ENCODE assay signal across 9 mouse cellular contexts in the genomic region with DNA sequence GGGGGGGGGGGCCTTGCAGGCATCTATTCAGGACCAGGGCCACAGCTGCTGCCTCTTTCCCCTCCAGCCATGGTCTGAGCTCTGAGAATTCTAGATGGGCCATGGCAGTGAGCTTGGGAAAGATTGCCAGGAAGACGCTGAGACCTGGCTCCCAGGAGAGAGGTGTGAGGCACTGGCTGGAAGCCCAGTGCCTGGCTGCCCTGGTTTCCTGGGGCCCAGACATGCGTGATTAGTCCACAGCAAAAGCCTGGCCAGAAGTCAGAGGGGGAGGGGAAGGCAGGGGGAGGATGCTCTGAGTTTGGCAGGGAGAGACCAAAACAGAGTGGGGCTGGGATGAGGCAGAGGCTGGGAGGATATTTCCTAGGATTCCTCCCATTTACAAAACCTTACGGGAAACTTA. TPM values are rescaled to one million over a fixed set of nuclear protein-coding genes. Genes with fewer than 3 reads are reported as not detected.
DNase-seq lines count a peak whose midpoint lies in the region; ATAC-seq lines count a peak whose summit lies in the region.
"Had no signal": no experiment of that assay in that cellular context is flagged by ENCODE, and none has a peak within 500 bp of the region (broad histone marks: within the 10 kb centered on the region; RNA-seq: fewer than 3 reads in every experiment).

No protein-coding gene starts in this region.

- no peaks in the 10 kb centered on the region for H3K27me3 ChIP-seq in kidney, embryonic 14.5 days (ENCODE audit: control insufficient read depth, insufficient read depth, low read length)
- no peaks in the 10 kb centered on the region for H3K27me3 ChIP-seq in liver, embryonic 16.5 days (ENCODE audit: control insufficient read depth, insufficient read depth, low read depth, low read length)
- H3K27me3 ChIP-seq in stomach, embryonic 15.5 days (replicated peaks): no peaks in the 10 kb centered on the region

- no peaks in the 10 kb centered on the region for H3K36me3 ChIP-seq in kidney, embryonic 14.5 days (ENCODE audit: control insufficient read depth, insufficient read depth, low read length)
- H3K36me3 ChIP-seq in liver, embryonic 16.5 days (ENCODE audit: control insufficient read depth, insufficient read depth): no peaks in the 10 kb centered on the region
- H3K36me3 ChIP-seq in stomach, embryonic 15.5 days: 0 out of 2 replicates have a peak, but pooled peaks cover 2% of the 10 kb centered on the region

- ATAC-seq in kidney, embryonic 14.5 days (ENCODE audit: low FRiP score, low TSS enrichment): no peak
- ATAC-seq in liver, embryonic 16.5 days (ENCODE audit: low read depth): no peak
- ATAC-seq in stomach, embryonic 15.5 days (ENCODE audit: insufficient read depth, low FRiP score, low read depth): no peak

- 40% methylated on average over 3 of the region's 3 CpGs for WGBS in kidney, embryonic 14.5 days
- whole genome bisulfite sequencing in liver, embryonic 16.5 days (ENCODE audit: insufficient replicate concordance): 57% methylated on average over 3 of the region's 3 CpGs
- WGBS in stomach, embryonic 15.5 days: 34% methylated on average over 3 of the region's 3 CpGs

- no peaks in the 10 kb centered on the region for H3K9me3 ChIP-seq in kidney, embryonic 14.5 days (ENCODE audit: control insufficient read depth, low read length)
- H3K9me3 ChIP-seq in liver, embryonic 16.5 days (replicated peaks; ENCODE audit: control insufficient read depth, low read length): no peaks in the 10 kb centered on the region
- H3K9me3 ChIP-seq in stomach, embryonic 15.5 days: no peaks in the 10 kb centered on the region

- H3K4me2 ChIP-seq in kidney, embryonic 14.5 days (replicated peaks; ENCODE audit: low read depth, low read length): no peak overlapping the region
- 0 out of 2 replicates have a peak overlapping the region, but pooled peaks have one; percentile 25 for H3K4me2 ChIP-seq in liver, embryonic 16.5 days (ENCODE audit: low read depth, low read length)
- H3K4me2 ChIP-seq in stomach, embryonic 15.5 days: no peak overlapping the region

- no peak overlapping the region for H3K4me3 ChIP-seq in kidney, embryonic 14.5 days (ENCODE audit: low read length)
- H3K4me3 ChIP-seq in liver, embryonic 16.5 days (ENCODE audit: low read depth, low read length): no peak overlapping the region
- no peak overlapping the region for H3K4me3 ChIP-seq in stomach, embryonic 15.5 days (replicated peaks)

- H3K9ac ChIP-seq in kidney, embryonic 14.5 days (ENCODE audit: low read depth, low read length): no peak overlapping the region
- H3K9ac ChIP-seq in liver, embryonic 16.5 days (ENCODE audit: low read depth, low read length): peak overlapping the region; percentile 34
- peak overlapping the region; percentile 2; the same call in 1 of the 2 replicates for H3K9ac ChIP-seq in stomach, embryonic 15.5 days

- DNase-seq in layer of hippocampus, adult 11-12 months (ENCODE audit: low spot score): peak; percentile 61
- no peak for DNase-seq in layer of hippocampus, adult 9-10 months (ENCODE audit: low spot score)
- DNase-seq in cerebellum, adult 9-11 months: peak; percentile 98
- peak; percentile 62 to 76 for DNase-seq in heart, adult 9 months (ENCODE audit: low spot score in 2 of 2)
- DNase-seq in spleen, postnatal 4 days (ENCODE audit: low spot score in 2 of 2): no peak

- H3K27ac ChIP-seq in kidney, embryonic 14.5 days (ENCODE audit: low read depth, low read length): peak overlapping the region; percentile 12; the same call in 1 of the 2 replicates
- peak overlapping the region; percentile 57 for H3K27ac ChIP-seq in liver, embryonic 16.5 days (ENCODE audit: low read length)
- H3K27ac ChIP-seq in stomach, embryonic 15.5 days: peak overlapping the region; percentile 48; the same call in 1 of the 2 replicates
- H3K27ac ChIP-seq: macrophage had no signal

- H3K4me1 ChIP-seq in kidney, embryonic 14.5 days (ENCODE audit: control insufficient read depth, insufficient read depth, low read length): peaks cover 20% of the 10 kb centered on the region
- H3K4me1 ChIP-seq in liver, embryonic 16.5 days (ENCODE audit: control insufficient read depth, low read depth, low read length): peaks cover 91% of the 10 kb centered on the region
- peaks cover 14% of the 10 kb centered on the region for H3K4me1 ChIP-seq in stomach, embryonic 15.5 days

RNA-seq across cellular contexts. Expression of a gene that starts 3.9 kb away (rescaled TPM):
- polyA plus RNA-seq in kidney, embryonic 14.5 days (2014; fragmentation: Nextera tagmentation; extraction: Ambion mirVana): 11.6 and 14.1 TPM in 2 replicates
- polyA plus RNA-seq in liver, embryonic 16.5 days (2015; fragmentation: Nextera tagmentation; extraction: Ambion mirVana): 4.5 and 4.8 TPM in 2 replicates
- 9.9 and 12.0 TPM in 2 replicates for polyA plus RNA-seq in stomach, embryonic 15.5 days (2015; fragmentation: Nextera tagmentation; extraction: Ambion mirVana)

RNA-seq across cellular contexts. Expression of a gene that starts 43.8 kb away (rescaled TPM):
- polyA plus RNA-seq in kidney, embryonic 14.5 days (2014; fragmentation: Nextera tagmentation; extraction: Ambion mirVana): 13.1 and 30.6 TPM in 2 replicates
- 32.3 and 33.2 TPM in 2 replicates for polyA plus RNA-seq in liver, embryonic 16.5 days (2015; fragmentation: Nextera tagmentation; extraction: Ambion mirVana)
- polyA plus RNA-seq in stomach, embryonic 15.5 days (2015; fragmentation: Nextera tagmentation; extraction: Ambion mirVana): 14.3 and 16.2 TPM in 2 replicates

RNA-seq across cellular contexts. Expression of a gene that starts 51.9 kb away (rescaled TPM):
- 16.4 and 22.1 TPM in 2 replicates for polyA plus RNA-seq in kidney, embryonic 14.5 days (2014; fragmentation: Nextera tagmentation; extraction: Ambion mirVana)
- polyA plus RNA-seq in liver, embryonic 16.5 days (2015; fragmentation: Nextera tagmentation; extraction: Ambion mirVana): 5.7 and 8.0 TPM in 2 replicates
- polyA plus RNA-seq in stomach, embryonic 15.5 days (2015; fragmentation: Nextera tagmentation; extraction: Ambion mirVana): 51.7 and 58.1 TPM in 2 replicates

Comparison
In these comparisons a context has a peak if more than half of its experiments do, and no peak if none do; other contexts are left out.
1. DNase-seq: peak in layer of hippocampus, adult 11-12 months (single experiment), cerebellum, adult 9-11 months (single experiment) and heart, adult 9 months (2 of 2); none in layer of hippocampus, adult 9-10 months (single experiment) and spleen, postnatal 4 days (0 of 2).
2. Peak in every context shown above with its lines, with median percentiles within 50 percentile points of each other: H3K27ac ChIP-seq.